Mouse (Mus musculus): ENCODE measurements at regions not wholly inside any gene's neighbourhood (a gene's known extent, or its start where the extent isn't known, plus 50 kb on each side); places are given as distances from the start of the nearest gene placed in this dataset.

DNA sequence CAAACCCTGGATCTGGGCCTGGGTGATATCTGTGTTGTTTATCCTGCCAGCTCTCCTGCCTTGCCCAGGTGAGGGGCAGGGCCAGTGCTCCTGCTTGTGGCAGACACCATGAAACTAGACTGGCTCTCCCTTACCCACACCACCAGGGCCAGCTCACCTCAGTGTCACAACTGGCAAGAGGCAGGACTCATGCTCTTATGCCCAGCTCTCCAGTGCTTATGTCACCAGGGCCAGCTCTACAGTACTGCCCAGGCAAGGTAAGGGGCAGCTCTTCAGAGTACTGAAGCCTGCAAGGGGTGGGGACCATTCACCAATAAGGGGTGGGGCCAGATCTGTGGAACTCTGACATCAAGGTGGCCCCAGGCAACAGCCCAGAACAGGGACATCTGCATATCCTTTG lies 52.7 kb upstream of the Kiz start:
- H3K4me1 ChIP-seq = no peaks in the 10 kb centered on the region
- H3K9me3 ChIP-seq = 0 out of 2 replicates have a peak, but pooled peaks cover 5% of the 10 kb centered on the region
- no peaks in the 10 kb centered on the region for H3K36me3 ChIP-seq (replicated peaks; ENCODE audit: low read length)
- TF ChIP-seq FLI1 (IDR thresholded peaks at IDR 0.05; ENCODE audit: low read length) (no peak), GATA1 (IDR thresholded peaks at IDR 0.05; ENCODE audit: borderline replicate concordance, low read length) (no peak)
- H3K4me3 ChIP-seq (replicated peaks) = no peak overlapping the region
- no peaks in the 10 kb centered on the region for H3K27me3 ChIP-seq (replicated peaks)

Data from megakaryocyte, embryonic 14.5 days (primary cell).